Mouse (Mus musculus): ENCODE data around the gene Rundc3a.

Rundc3a gene

GRCm38 (mm10) chr11:102411061-102411460 is 17.9 kb downstream of the Rundc3a start:
- DNase-seq, result no peak

GRCm38 (mm10) chr11:102411704-102412103 is 18.5 kb downstream of the Rundc3a start:
- DNase-seq, result peak; percentile 84

DNA sequence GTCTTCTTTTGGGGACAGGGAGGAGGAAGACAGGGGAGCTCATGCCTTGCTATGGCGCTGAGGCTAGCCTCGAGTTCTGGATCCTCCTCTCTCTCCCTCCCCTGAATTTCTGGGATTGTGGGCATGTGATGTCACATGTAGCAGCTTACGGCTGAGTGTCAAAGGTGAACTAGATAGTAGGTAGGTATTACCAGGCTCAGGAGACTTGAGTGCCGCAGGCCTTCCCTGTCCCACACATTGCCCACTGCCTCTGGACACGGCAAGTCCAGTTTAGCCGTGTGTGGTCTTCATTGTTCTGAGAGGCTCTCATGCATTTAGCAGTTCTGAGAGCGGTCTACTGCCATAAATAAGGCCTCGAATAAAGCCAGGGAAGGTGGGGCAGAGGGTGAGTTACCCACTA is 19.9 kb downstream of the Rundc3a start:
- DNase-seq, result no peak

GRCm38 (mm10) chr11:102415034-102415802 is 22.0 kb downstream of the Rundc3a start:
- no peak for DNase-seq

DNA sequence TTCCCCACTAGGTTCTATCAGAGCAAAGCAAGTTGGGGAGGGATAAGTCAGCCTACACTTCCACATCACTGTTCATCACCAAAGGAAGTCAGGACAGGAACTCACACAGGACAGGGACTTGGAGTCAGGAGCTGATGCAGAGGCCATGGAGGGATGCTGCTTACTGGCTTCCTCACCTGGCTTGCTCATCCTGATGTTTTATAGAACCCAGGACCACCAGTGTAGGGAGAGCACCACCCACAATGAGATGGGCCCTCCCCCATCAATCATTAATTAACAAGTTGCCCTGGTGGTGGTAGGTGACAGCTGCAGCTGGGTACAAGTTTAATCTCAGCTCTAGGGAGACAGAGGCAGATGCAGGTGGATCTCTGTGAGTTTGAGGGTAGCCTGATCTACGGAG is 24.0 kb downstream of the Rundc3a start:
- no peak for DNase-seq

DNA sequence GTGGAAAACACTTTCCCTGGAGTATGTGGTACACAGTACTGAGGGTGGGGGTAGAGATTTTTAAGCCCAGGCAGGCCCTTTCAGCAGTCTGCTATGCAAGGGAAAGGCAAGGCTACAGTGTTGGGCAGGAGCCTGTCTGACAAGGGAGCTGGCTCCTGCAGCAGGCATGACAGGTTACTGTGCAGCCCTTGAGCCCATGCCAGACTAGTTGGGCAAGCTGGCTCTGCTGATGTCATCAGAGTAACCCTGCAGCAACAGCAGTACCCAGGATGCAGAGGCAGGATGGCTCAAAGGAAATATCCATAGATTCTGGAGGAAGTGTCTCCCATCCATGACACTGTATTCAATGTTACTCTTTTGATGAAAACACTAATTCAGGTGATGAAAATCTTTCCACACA is 25.7 kb downstream of the Rundc3a start:
- DNase-seq, result no peak

- DNase-seq, result no peak
These were observed 28.4 kb downstream of the Rundc3a start for GRCm38 (mm10) chr11:102421559-102421958.

GRCm38 (mm10) chr11:102424666-102425065 is 31.5 kb downstream of the Rundc3a start:
- no peak for DNase-seq

DNA sequence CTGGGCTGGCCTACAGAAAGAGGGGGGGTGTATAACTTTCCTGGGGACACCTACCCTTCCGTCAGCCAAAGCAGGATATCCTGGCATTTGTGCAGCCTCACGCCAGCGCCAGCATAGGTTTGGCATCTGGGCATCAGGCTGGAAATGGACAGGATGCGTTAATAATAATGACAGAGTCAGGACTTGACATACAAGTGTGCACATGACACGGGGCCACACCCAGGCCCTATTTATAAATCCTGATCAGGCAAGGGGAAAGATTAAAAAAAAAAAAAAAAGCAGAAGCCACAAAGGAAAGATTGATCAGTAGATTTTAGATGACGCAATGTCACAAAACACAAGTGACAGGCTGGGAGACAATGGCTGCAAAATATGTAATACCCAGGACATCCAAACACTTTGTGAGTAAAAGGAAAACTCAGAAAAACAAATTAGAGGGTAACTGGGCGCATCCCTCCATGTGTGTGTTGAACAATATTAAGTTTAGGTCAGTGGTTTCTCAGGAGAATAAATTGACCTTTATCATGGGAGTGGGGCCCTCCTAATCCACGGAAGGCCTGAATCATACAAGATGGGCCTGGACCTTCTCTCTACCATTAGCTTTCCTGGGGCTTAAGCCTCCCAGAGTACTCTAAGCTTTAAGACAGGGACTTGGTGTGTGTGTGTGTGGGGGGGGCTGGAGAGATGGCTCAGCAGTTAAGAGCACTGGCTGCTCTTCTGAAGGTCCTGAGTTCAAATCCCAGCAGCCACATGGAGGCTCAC is 32.5 kb downstream of the Rundc3a start:
- no peak for DNase-seq

DNA sequence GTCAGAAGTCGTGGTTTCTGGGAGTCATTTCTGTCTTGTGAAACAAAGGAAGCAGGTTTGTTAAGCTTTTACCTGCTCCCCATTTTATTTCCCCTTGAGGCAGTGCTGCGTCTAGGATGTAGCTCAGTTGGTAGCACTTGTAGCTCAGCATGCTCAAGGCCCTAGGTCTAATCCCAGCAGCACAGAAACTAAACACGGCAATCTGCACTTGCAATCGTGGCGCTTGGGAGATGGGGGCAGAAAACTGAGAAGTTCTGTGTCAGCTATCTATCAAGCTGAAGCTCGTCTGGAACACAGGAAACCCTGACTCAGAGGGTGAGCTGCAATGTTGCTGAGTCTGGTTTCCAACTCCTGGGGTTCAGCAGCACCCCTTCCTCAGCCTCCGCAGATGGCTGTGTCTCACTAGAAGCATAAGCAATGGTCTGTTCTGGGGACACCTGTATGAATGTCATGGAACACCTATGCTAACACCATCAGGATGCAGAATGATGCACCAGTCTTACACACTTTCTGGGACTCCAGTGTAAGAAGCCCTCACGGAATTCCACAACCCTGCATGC is 35.9 kb downstream of the Rundc3a start:
- DNase-seq, result no peak

DNA sequence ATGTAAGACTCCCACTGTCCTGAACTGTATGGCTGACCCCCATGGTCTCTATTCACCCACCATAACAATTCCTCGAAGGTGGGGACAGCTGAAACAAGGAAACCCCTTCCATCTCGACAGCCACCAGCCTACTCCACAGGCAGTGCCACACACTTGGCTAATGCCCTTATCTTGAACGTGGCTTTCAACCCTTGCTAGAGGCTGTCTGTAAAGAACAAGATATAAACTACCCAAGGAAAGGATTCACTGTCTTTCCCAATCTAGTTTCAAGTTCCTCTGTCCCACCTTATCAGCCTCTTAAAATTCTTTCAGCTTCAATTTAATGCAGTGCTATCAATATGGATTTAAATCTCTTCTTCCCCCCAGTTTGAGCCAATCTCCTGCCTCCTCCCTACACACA is 36.3 kb downstream of the Rundc3a start:
- no peak for DNase-seq

GRCm38 (mm10) chr11:102430121-102431017 is 37.2 kb downstream of the Rundc3a start, which contains the start of gene Grn:
Gene Grn (plus strand): TSS chr11:102430315.
- peak; percentile 61 for DNase-seq

GRCm38 (mm10) chr11:102431018-102431645 is 37.9 kb downstream of the Rundc3a start:
- peak; percentile 84 for DNase-seq

DNA sequence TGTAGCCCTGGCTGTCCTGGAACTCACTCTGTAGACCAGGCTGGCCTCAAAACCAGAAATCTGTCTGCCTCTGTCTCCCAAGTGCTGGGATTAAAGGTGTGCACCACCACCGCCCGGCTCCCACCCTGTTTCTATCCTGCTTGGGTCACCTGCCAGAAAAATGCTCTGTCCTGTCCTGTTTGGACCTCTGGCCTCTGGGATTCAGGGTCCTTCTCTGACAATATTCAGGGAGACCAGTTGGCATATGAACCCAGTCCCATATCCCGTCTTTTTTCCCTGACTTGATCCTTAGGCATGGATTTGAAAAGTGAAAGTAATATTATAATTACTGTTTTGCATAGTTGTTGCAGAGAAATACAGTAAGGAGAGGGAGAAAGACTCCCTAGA is 38.5 kb downstream of the Rundc3a start:
- no peak for DNase-seq

DNA sequence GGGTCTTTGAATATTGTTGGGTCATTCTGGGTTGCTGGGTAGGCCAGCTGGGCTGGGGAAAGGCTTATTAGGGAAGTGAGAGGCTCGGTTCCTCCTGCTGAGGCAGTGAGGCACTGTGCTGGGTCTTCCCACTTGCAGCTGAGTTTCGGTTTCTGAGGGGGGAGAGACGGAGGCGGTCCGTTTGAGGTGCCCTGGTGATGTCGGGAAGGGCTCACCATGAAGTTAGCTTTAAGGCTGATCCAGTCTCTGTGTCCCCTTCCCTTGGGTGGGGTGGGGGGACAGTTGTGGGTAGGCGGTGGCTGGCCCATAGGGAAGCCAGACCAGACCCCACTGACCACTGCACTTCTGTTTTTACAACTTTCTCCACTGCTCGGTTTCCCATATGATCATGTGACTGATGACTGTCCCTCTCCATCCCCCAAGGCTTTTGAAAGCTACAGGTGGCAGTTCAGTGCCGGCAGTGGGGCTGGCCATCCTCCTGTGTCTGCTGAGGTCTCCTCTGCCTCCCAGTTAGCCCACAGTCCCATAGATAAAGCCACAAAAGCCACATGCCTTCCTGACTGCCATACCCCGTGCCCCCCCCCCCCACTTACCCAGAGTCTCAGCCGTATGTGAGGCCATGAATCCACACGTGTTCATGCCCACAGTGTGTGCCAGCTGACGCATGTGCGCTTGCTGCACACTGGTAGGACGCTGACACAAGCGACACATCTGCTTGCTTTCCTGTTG is 39.1 kb downstream of the Rundc3a start:
- peak; percentile 29 for DNase-seq

- DNase-seq, result no peak
These were observed 39.7 kb downstream of the Rundc3a start for GRCm38 (mm10) chr11:102432896-102433295.

- no peak for DNase-seq
These were observed 40.7 kb downstream of the Rundc3a start for GRCm38 (mm10) chr11:102433866-102434265.

DNA sequence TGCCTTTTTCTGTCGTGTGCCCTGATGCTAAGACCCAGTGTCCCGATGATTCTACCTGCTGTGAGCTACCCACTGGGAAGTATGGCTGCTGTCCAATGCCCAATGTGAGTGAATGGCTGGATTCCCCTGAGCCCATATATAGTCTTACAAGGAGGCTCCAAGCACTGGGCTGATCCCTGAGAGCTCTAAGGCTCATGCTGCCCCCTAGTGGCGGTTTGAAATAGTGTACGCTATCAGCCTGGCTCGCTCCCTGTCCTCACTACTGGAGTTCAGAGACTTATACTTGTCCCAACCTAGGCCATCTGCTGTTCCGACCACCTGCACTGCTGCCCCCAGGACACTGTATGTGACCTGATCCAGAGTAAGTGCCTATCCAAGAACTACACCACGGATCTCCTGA is 41.2 kb downstream of the Rundc3a start:
- peak; percentile 77 for DNase-seq

GRCm38 (mm10) chr11:102434816-102435705 is 41.9 kb downstream of the Rundc3a start:
- DNase-seq, result no peak

DNA sequence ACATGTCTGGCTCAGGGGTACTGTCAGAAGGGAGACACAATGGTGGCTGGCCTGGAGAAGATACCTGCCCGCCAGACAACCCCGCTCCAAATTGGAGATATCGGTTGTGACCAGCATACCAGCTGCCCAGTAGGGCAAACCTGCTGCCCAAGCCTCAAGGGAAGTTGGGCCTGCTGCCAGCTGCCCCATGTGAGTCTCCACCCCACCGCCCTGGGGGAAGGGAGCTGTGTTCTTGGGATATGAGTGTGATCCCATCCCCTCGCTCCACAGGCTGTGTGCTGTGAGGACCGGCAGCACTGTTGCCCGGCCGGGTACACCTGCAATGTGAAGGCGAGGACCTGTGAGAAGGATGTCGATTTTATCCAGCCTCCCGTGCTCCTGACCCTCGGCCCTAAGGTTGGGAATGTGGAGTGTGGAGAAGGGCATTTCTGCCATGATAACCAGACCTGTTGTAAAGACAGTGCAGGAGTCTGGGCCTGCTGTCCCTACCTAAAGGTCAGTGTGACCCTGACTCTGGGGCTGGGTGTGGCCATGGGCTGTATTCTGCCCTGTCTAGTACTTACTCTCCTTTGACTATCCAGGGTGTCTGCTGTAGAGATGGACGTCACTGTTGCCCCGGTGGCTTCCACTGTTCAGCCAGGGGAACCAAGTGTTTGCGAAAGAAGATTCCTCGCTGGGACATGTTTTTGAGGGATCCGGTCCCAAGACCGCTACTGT is 42.7 kb downstream of the Rundc3a start:
- DNase-seq, result no peak

Measured in thymus, postnatal 25 days (tissue).